Mouse (Mus musculus) heart, adult 2 months (tissue): ENCODE results near the gene Strbp.

Experiments
- CTCF ChIP-seq: fragments of 200-600 bp; IDR thresholded peaks from 2 replicates; pipeline ENCODE4 v1.8.1; 2022; ENCODE audit warnings: antibody characterized with exemption, mild to moderate bottlenecking, moderate library complexity
- EP300 ChIP-seq: fragments of 200-500 bp; IDR thresholded peaks from 2 replicates; pipeline ENCODE4 v1.6.1; 2011; ENCODE audit warnings: low read depth, low read length, control low read depth; ENCODE audit not compliant: insufficient read depth
- POLR2A ChIP-seq: fragments of 200-500 bp; IDR thresholded peaks from 2 replicates; pipeline ENCODE4 v1.6.1; 2011; ENCODE audit warnings: mild to moderate bottlenecking, low read depth, low read length, control low read depth; ENCODE audit not compliant: insufficient read depth

GRCm38 (mm10) chr2:37703230-37703954 lies at the start of gene Strbp:
- TF ChIP-seq CTCF: peak; percentile 25; the same call in 1 of the 2 replicates
- TF ChIP-seq POLR2A: peak; percentile 22; the same call in 1 of the 2 replicates
- no peak for TF ChIP-seq EP300
